Mouse (Mus musculus) kidney, postnatal 0 days (tissue): ENCODE results near the gene Gm9733. TPM values are rescaled to one million over a fixed set of nuclear protein-coding genes. Genes with fewer than 3 reads are reported as not detected.
"Not testable (repeated sequence)": the region's sequence is repeated elsewhere in the genome, so short reads cannot be mapped to it uniquely, and the experiment has no call there.

Source experiments
- ATAC-seq: fragments of 200-750 bp; cut with Nextera tagmentation; replicated peaks from 2 replicates; pipeline ENCODE4 v1.8.0; 2017; ENCODE audit warnings: low read depth, moderate number of reproducible peaks, moderate TSS enrichment, moderate library complexity; ENCODE audit not compliant: low FRiP score
- DNase-seq: peaks from one replicate; pipeline ENCODE4 v3.0.0-alpha.2; 2016; ENCODE audit warnings: low spot score
- H3K27ac ChIP-seq: fragments of 300-500 bp; sonication (generic); 2 replicates; pipeline ENCODE4 v1.5.1; 2014; ENCODE audit warnings: mild to moderate bottlenecking
- H3K27me3 ChIP-seq: fragments of 300-500 bp; sonication (generic); 2 replicates; pipeline ENCODE4 v1.6.1; 2014; ENCODE audit warnings: low read length, mixed read lengths; ENCODE audit not compliant: insufficient read depth
- H3K36me3 ChIP-seq: fragments of 300-500 bp; sonication (generic); 2 replicates; pipeline ENCODE4 v1.6.1; 2014; ENCODE audit warnings: low read length, mixed read lengths; ENCODE audit not compliant: insufficient read depth
- H3K4me1 ChIP-seq: fragments of 300-500 bp; sonication (generic); replicated peaks from 2 replicates; pipeline ENCODE4 v1.6.1; 2014; ENCODE audit warnings: antibody characterized with exemption, low read length, mixed read lengths; ENCODE audit not compliant: insufficient read depth
- H3K4me2 ChIP-seq: fragments of 300-500 bp; sonication (generic); 2 replicates; pipeline ENCODE4 v1.6.1; 2014; ENCODE audit warnings: mild to moderate bottlenecking, low read length, moderate library complexity, mixed read lengths
- H3K4me3 ChIP-seq: fragments of 300-500 bp; sonication (generic); replicated peaks from 2 replicates; pipeline ENCODE4 v1.5.1; 2014; ENCODE audit warnings: low read depth, low read length
- H3K9ac ChIP-seq: fragments of 300-500 bp; sonication (generic); 2 replicates; pipeline ENCODE4 v1.6.1; 2014; ENCODE audit warnings: low read depth, low read length
- H3K9me3 ChIP-seq: fragments of 300-500 bp; sonication (generic); replicated peaks from 2 replicates; pipeline ENCODE4 v1.6.1; 2016; ENCODE audit warnings: low read length, inconsistent platforms, mixed read lengths
- CTCF ChIP-seq: IDR thresholded peaks from 2 replicates; pipeline ENCODE4 v1.5.1; 2016; ENCODE audit warnings: antibody characterized with exemption, low read depth, mild to moderate bottlenecking, moderate library complexity
- WGBS: fragments of 180-500 bp; shearing (Covaris S2); extraction: QIAGEN DNeasy Blood & Tissue Kit; methylation state at CpG from one replicate; pipeline ENCODE4 v1.1.7; 2014; 5-methylcytosine and 5-hydroxymethylcytosine counted together
- polyA plus RNA-seq: library from polyadenylated mRNA; unstranded; fragments of >200 nt; fragmentation: Nextera tagmentation; extraction: Ambion mirVana; gene quantifications from 2 replicates; pipeline ENCODE4 v1.2.1, GENCODE M21; 2015

Gene Gm9733
- polyA plus RNA-seq: 0.33 TPM in 1 of 2 replicates, not detected in the other

DNA sequence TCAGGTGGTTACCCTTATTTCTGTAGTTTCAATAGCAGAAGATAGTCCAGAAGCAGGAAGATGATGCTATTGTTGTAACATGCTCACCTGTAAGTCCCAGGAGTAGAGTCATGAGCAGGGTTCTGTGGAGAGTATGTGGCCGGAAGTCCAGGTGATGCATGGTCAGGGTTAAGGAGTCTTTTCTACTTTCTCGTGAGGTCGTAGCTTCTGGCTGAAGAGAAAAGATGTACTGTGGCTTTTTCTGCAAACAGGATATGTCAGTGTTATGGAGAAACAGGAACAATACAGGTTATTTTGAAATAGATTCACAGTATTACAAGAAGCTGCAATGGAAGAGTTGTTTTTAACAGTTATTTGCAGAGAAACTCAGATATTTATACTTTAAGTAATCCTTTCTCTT is at the start of gene Gm9733:
Gene Gm9733, minus strand, starts transcription at position 240 of the 400 bp plus-strand sequence.
- H3K9ac ChIP-seq: no peak within 1 kb of the TSS
- TF ChIP-seq CTCF: no peak
- H3K9me3 ChIP-seq: no peaks in the 10 kb centered on the region
- WGBS: 87% methylated on average over 3 of the region's 3 CpGs
- H3K4me1 ChIP-seq: no peaks in the 10 kb centered on the region
- no peaks in the 10 kb centered on the region for H3K27me3 ChIP-seq
- DNase-seq: no peak
- H3K27ac ChIP-seq: no peak within 1 kb of the TSS
- no peaks in the 10 kb centered on the region for H3K36me3 ChIP-seq
- H3K4me2 ChIP-seq: no peak within 1 kb of the TSS
- ATAC-seq: no peak
- H3K4me3 ChIP-seq: no peak within 1 kb of the TSS

DNA sequence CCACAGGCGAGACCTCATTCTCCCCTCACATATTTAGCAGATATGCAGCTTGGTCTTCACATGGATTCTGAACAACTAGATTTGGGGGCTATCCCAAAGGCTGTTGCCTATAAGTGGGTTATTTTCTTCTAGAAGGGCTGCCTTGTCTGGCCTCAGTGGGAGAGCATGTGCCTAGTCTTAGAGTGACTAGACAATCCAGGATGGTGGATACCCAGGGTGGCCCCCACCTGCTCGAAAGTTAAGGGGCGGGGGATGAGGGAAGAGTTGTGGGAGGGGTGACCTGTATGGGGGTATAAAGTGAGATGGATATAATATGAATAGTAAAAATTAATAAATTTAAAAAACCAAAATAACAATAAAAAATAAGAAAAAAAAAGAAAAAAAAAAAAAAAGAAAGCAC is 23.6 kb upstream of the Gm9733 start:
- DNase-seq, H3K4me3 ChIP-seq, H3K4me1 ChIP-seq, H3K9me3 ChIP-seq, ATAC-seq, H3K36me3 ChIP-seq, H3K27ac ChIP-seq, H3K4me2 ChIP-seq, H3K27me3 ChIP-seq, H3K9ac ChIP-seq: not testable (repeated sequence)
- WGBS: 77% methylated on average over 3 of the region's 3 CpGs

DNA sequence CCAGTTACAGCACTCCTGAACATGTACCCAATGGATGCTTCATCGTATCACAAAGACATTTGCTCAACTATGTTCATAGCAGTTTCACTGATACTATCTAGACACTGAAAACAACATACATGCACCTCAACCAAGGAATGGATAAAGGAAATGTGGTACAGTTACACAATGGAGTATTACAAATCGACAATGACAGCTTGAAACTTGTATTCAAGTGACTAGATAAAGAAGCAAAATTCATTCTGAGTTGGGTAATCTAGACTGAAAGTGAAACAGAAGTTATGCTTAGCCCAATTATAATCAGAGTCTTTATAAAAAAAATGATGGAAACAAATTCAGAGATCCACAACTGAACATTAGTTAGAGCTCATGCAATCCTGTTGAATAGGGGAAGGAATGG is 18.2 kb upstream of the Gm9733 start:
- not testable (repeated sequence) for H3K4me2 ChIP-seq, H3K4me1 ChIP-seq, H3K27me3 ChIP-seq, H3K9ac ChIP-seq, ATAC-seq, DNase-seq, H3K36me3 ChIP-seq, H3K9me3 ChIP-seq, H3K27ac ChIP-seq, H3K4me3 ChIP-seq
- 93% methylated on average over 1 of the region's 2 CpGs for WGBS

DNA sequence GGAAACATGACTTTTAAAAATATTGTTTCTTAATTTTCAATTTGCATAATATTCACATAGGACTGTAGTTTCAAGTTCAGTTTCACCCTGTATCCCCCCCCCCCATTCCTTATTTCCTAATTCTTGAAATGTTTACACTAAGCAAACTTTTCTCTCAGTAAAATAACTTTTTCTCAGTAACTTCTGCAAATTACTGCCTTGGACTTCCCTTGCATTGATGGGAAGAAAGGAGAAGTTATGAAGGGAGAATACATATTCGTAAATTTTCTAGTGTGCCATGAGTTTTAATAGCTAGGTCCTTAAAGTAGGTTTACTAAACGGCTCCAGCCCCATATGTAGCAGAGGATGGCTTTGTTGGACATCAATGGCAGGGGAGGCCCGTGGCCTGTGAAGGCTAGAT is 13.5 kb upstream of the Gm9733 start:
- H3K9me3 ChIP-seq, H3K4me1 ChIP-seq, H3K36me3 ChIP-seq, H3K4me2 ChIP-seq, H3K27ac ChIP-seq, H3K9ac ChIP-seq, DNase-seq, H3K27me3 ChIP-seq, H3K4me3 ChIP-seq, ATAC-seq: not testable (repeated sequence)
- WGBS: 68% methylated on average over 3 of the region's 3 CpGs

DNA sequence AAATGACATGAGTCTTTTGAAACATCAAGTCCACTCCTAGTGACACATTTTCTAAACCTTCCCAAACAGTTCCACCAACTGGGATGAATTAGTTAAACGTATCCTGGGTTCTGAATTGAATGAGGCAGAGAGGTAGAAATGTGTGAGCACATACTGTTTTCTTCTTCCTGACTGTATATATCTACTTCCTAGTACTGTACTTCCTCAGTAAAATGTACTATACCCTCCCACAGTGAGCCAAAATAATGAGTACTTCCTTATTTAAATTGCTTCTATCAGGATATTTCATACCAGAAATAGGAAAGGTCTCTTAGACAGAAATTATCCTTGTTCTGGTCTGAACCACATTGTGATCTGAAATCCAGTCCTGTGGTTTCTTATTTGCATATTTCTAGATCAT is 8.2 kb upstream of the Gm9733 start:
- Histone ChIP-seq H3K27ac (no peak overlapping the region), H3K36me3 (no peaks in the 10 kb centered on the region), H3K4me1 (no peaks in the 10 kb centered on the region), H3K4me2 (no peak overlapping the region), H3K9ac (no peak overlapping the region), H3K4me3 (no peak overlapping the region), H3K27me3 (no peaks in the 10 kb centered on the region), H3K9me3 (no peaks in the 10 kb centered on the region)
- no peak for TF ChIP-seq CTCF
- WGBS: 63% methylated on average over 1 of the region's 1 CpGs
- DNase-seq (no peak), ATAC-seq (no peak)

DNA sequence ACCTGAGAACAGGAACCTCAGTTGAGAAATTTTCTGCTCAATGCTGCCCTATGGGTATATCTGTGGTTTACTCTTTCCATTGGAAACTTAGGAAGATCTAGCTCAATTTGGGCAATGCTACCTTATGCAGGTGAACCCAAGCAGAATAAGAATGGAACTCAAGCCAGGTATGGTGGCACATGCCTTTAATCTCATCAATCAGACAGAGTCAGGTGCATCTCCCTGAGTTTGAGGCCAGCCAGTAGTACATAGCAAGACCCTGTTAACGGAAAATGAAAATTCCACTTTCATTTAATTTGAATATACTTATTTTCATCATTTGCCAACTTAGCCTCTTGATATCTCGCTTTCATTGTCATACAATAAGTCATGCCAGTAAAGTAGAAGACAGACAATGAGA is 2.1 kb upstream of the Gm9733 start:
- H3K4me1 ChIP-seq: no peaks in the 10 kb centered on the region
- ATAC-seq (no peak; the same call in 1 of the 2 replicates), DNase-seq (no peak)
- H3K27me3 ChIP-seq: no peaks in the 10 kb centered on the region
- no peak overlapping the region for H3K27ac ChIP-seq
- H3K9ac ChIP-seq: no peak overlapping the region
- H3K9me3 ChIP-seq: no peaks in the 10 kb centered on the region
- no peak overlapping the region for H3K4me2 ChIP-seq
- no peak overlapping the region for H3K4me3 ChIP-seq
- TF ChIP-seq CTCF: no peak
- WGBS: 73% methylated on average over 2 of the region's 2 CpGs
- no peaks in the 10 kb centered on the region for H3K36me3 ChIP-seq

DNA sequence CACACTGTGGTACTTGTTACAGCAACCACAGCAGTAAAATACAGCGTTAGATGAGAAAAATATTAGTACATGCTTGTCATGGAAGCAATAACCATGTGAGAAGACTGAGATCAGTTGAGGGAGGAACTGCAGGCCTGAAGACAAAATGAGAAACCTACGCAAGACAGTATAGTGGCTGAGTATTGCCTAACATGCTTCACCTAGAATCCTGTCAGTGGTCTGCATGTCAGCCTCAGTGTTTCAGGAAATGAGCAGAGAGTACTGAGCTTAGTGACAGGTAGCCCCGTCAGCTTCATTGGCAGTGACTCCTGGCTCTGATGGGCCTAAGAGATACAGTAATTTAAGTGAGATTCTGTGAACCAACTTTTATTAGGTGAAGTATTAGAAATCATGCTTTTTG is 557 bp downstream of the Gm9733 start:
- Histone ChIP-seq H3K4me3 (no peak overlapping the region), H3K27ac (no peak overlapping the region), H3K9me3 (no peaks in the 10 kb centered on the region), H3K36me3 (no peaks in the 10 kb centered on the region), H3K27me3 (no peaks in the 10 kb centered on the region), H3K4me1 (no peaks in the 10 kb centered on the region), H3K4me2 (no peak overlapping the region), H3K9ac (no peak overlapping the region)
- DNase-seq: no peak
- no peak for ATAC-seq
- WGBS: 70% methylated on average over 3 of the region's 3 CpGs
- TF ChIP-seq CTCF: no peak
